Mouse (Mus musculus): Measurements from ENCODE around the gene Ntrk1.

DNA sequence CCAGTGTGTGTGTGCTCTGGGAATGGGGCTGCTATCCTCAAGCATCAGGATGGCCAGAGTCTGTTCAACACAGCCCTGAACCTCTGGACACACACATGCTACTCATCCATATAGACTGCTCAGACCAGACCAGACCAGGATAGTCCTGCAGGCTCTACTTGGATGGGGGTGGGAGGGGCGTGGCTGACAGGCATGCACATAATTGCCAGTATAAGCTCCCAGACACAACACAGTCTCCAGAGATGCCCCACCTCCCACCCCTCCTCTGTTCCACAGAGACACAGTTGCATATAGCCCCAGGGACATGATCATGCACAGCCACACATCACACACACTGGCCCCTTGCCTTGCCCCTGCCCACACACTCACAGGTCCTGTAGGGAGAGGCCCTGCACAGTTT is 5.7 kb downstream of the Ntrk1 start:
- TF ChIP-seq POLR2A (IDR thresholded peaks at IDR 0.05; ENCODE audit: insufficient read length, low read depth) (no peak), USF1 (IDR thresholded peaks at IDR 0.05; ENCODE audit: low read depth) (no peak), TCF12 (IDR thresholded peaks at IDR 0.05; ENCODE audit: insufficient read depth, poor library complexity, severe bottlenecking) (no peak), MYOD1 (IDR thresholded peaks at IDR 0.05; ENCODE audit: control insufficient read depth in 1 of 3, insufficient read length in 2 of 3, low read depth in 2 of 3) (no peak), MAX (IDR thresholded peaks at IDR 0.05; ENCODE audit: low read depth) (no peak), SRF (IDR thresholded peaks at IDR 0.05; ENCODE audit: control insufficient read depth, insufficient read length, low read depth) (no peak), E2F4 (IDR thresholded peaks at IDR 0.05; ENCODE audit: insufficient read depth) (no peak), CEBPB (IDR thresholded peaks at IDR 0.05; ENCODE audit: insufficient read depth, poor library complexity, severe bottlenecking) (no peak), REST (IDR thresholded peaks at IDR 0.05; ENCODE audit: insufficient read depth, insufficient read length) (no peak)
